Mouse (Mus musculus): Measurements from ENCODE around the gene Ror2. TPM values are rescaled to one million over a fixed set of nuclear protein-coding genes. Genes with fewer than 3 reads are reported as not detected.

Gene Ror2
- total and polyA plus RNA-seq, 2 experiments: 0.06 TPM; not detected in 1

DNA sequence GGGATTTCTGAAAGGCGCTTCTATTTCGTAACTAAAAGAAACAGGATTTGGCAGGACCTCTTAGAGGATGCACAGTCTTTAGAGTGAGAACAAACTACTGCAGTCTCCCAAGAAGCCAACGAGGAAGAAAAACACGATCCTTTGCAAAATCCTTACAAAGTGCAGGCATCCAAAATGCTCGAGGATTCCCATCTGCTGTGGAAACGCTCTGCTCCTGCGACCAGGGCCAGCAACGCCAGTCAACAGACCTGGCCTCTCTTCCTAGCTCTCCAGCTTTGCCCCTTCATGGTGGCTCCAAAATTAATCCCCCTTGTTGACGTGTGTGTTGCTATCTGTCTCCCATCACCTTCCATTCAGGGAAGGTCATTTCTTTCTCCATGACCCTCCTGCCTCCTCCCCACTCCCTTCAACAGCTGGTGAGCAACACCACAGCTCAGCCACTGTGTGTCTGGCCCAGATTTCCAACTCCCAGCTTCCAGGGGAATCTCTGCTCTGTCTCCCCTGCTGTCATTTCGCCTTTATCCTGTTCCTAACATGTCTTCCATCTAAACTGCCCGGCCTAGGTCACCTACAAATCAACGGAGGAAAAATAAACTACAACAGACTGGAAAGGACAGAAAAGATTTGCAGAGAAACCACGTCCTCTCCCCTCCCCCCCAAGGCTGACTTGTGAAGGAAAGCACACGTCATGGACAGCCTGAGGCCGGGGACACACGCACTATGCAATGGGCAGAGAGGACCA, 23.2 kb downstream of the Ror2 start:
- no peaks in the 10 kb centered on the region for H3K79me2 ChIP-seq (ENCODE audit: control insufficient read depth, insufficient read depth, low read length)
- H3K27me3 ChIP-seq (ENCODE audit: control insufficient read depth, insufficient read depth, low read length): no peaks in the 10 kb centered on the region
- no peaks in the 10 kb centered on the region for H3K4me1 ChIP-seq (ENCODE audit: control insufficient read depth, insufficient read depth, low read length)
- no peak for DNase-seq (ENCODE audit: extremely low read depth, low read depth, low spot score)
- H3K4me3 ChIP-seq (ENCODE audit: insufficient read depth, low read depth, low read length): no peak overlapping the region
- TF ChIP-seq CTCF (IDR thresholded peaks at IDR 0.05; ENCODE audit: low read depth, low read length) (no peak), POLR2A (IDR thresholded peaks at IDR 0.05; ENCODE audit: extremely low read depth, insufficient read depth, low read length) (no peak)
- WGBS: 75% methylated on average over 16 of the region's 16 CpGs
- no peak overlapping the region for H3K27ac ChIP-seq (replicated peaks; ENCODE audit: insufficient read depth, low read depth, low read length)
- no peak overlapping the region for H3K9ac ChIP-seq (ENCODE audit: low read depth, low read length)
- no peaks in the 10 kb centered on the region for H3K36me3 ChIP-seq (ENCODE audit: control insufficient read depth, insufficient read depth, low read length)

DNA sequence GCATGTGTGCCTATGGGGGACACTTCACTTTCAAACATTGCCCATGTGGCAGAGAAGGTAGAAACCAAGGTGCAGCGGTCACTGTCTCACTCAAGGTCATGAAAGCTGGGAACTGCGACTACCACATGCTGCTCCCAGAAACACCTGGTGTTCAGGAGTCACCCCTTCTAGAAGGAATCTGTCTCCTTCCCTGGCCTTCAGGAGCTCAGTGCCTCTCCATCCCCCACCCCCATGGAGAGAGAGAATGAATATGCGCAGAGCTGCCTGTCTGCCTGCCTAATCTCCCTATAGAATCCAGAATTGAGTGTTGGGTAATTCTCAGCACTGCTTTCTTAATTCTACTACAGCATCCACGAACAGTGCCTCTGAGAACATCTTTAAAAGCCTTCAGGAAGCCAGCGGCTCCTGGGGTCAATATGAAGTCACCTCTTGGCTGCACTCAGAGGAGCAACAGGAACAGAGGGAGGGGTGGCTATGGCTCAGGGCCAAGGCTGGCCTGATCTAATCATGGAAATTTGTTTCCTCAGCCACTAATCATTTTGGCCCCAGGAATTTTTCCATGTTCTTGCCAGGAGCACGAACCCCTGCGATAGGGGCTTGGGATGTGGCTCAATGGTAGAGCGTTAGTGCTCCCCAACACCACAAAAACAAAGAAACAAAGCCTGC, 24.7 kb downstream of the Ror2 start:
- WGBS: 79% methylated on average over 8 of the region's 8 CpGs
- no peak for DNase-seq (ENCODE audit: extremely low read depth, low read depth, low spot score)

DNA sequence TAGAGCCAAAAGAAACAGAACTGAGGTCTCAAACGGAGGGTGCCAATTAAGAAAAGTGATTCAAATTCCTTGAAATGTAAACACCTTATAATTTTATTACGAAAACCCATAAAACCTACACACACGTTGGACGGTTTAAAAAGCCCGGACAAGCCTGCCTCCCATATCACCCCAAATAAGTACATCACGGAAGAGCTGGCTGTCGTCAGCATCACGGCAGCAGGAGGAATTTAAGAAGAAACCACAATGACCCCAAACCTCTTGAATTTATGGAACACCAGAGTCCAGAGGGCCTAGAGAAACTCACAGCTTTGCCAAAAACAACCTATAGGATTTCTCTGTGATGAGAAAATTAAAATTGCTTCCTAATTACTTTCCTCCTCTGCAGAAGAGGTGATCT, 27.0 kb downstream of the Ror2 start:
- no peak overlapping the region for H3K27ac ChIP-seq (replicated peaks; ENCODE audit: insufficient read depth, low read depth, low read length)
- no peak for DNase-seq (ENCODE audit: extremely low read depth, low read depth, low spot score)
- H3K4me1 ChIP-seq (ENCODE audit: control insufficient read depth, insufficient read depth, low read length): no peaks in the 10 kb centered on the region
- H3K4me3 ChIP-seq (ENCODE audit: insufficient read depth, low read depth, low read length): no peak overlapping the region
- WGBS: 89% methylated on average over 8 of the region's 8 CpGs
- H3K9ac ChIP-seq (ENCODE audit: low read depth, low read length): no peak overlapping the region
- no peak for TF ChIP-seq POLR2A (IDR thresholded peaks at IDR 0.05; ENCODE audit: extremely low read depth, insufficient read depth, low read length)
- TF ChIP-seq CTCF (IDR thresholded peaks at IDR 0.05; ENCODE audit: low read depth, low read length): no peak
- H3K27me3 ChIP-seq (ENCODE audit: control insufficient read depth, insufficient read depth, low read length): no peaks in the 10 kb centered on the region
- H3K36me3 ChIP-seq (ENCODE audit: control insufficient read depth, insufficient read depth, low read length): no peaks in the 10 kb centered on the region
- H3K79me2 ChIP-seq (ENCODE audit: control insufficient read depth, insufficient read depth, low read length): no peaks in the 10 kb centered on the region

More for the DNA sequence above, 24.7 kb downstream of the Ror2 start:
- Histone ChIP-seq H3K4me1 (ENCODE audit: control insufficient read depth, insufficient read depth, low read length) (no peaks in the 10 kb centered on the region), H3K79me2 (ENCODE audit: control insufficient read depth, insufficient read depth, low read length) (no peaks in the 10 kb centered on the region), H3K9ac (ENCODE audit: low read depth, low read length) (no peak overlapping the region), H3K27ac (replicated peaks; ENCODE audit: insufficient read depth, low read depth, low read length) (no peak overlapping the region), H3K27me3 (ENCODE audit: control insufficient read depth, insufficient read depth, low read length) (no peaks in the 10 kb centered on the region), H3K4me3 (ENCODE audit: insufficient read depth, low read depth, low read length) (no peak overlapping the region), H3K36me3 (ENCODE audit: control insufficient read depth, insufficient read depth, low read length) (no peaks in the 10 kb centered on the region)
- TF ChIP-seq CTCF (IDR thresholded peaks at IDR 0.05; ENCODE audit: low read depth, low read length): no peak
- no peak for TF ChIP-seq POLR2A (IDR thresholded peaks at IDR 0.05; ENCODE audit: extremely low read depth, insufficient read depth, low read length)

DNA sequence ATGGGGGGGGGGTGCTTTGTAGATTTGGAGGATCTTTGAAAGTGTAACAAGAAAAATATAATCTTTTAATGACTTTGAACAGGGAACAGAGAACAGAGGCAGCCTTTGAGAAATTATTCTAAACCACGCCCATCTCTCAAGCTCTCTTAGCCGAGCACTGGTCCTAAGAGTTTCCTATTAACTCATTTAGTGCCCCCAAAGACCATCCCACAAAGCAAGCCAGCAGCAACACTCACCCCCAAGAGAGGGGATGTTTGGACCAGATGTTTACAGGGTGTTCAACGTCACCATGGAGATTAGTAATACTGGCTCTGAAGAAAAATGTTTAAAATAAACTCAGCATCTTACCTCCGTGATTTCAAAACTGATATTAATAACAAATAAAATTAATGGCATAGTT, 27.4 kb downstream of the Ror2 start:
- Histone ChIP-seq H3K27me3 (ENCODE audit: control insufficient read depth, insufficient read depth, low read length) (no peaks in the 10 kb centered on the region), H3K79me2 (ENCODE audit: control insufficient read depth, insufficient read depth, low read length) (no peaks in the 10 kb centered on the region), H3K27ac (replicated peaks; ENCODE audit: insufficient read depth, low read depth, low read length) (no peak overlapping the region), H3K4me3 (ENCODE audit: insufficient read depth, low read depth, low read length) (no peak overlapping the region), H3K36me3 (ENCODE audit: control insufficient read depth, insufficient read depth, low read length) (no peaks in the 10 kb centered on the region), H3K4me1 (ENCODE audit: control insufficient read depth, insufficient read depth, low read length) (no peaks in the 10 kb centered on the region), H3K9ac (ENCODE audit: low read depth, low read length) (no peak overlapping the region)
- WGBS: 86% methylated on average over 4 of the region's 4 CpGs
- DNase-seq (ENCODE audit: extremely low read depth, low read depth, low spot score): no peak
- TF ChIP-seq CTCF (IDR thresholded peaks at IDR 0.05; ENCODE audit: low read depth, low read length) (no peak), POLR2A (IDR thresholded peaks at IDR 0.05; ENCODE audit: extremely low read depth, insufficient read depth, low read length) (no peak)

DNA sequence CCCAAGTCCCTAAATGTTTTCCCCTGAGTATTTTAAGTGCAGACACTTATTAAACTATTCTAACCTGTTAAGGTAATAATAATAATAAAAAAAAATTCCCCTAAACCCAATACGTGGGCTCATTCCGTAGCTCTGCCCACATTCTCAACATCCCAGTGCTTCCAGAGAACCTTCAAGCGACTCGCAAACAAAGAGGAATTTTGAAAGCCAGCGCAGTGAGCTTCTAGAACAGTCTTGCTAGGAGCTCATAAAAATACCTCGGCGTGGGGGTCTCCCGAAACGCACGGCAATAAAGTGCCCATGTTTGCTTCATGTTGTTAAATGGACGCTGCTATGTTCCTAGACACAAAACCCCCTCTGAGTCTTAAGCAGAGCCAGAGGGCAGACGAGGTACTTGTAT, 32.7 kb downstream of the Ror2 start:
- no peak overlapping the region for H3K4me3 ChIP-seq (ENCODE audit: insufficient read depth, low read depth, low read length)
- H3K36me3 ChIP-seq (ENCODE audit: control insufficient read depth, insufficient read depth, low read length): no peaks in the 10 kb centered on the region
- TF ChIP-seq CTCF (IDR thresholded peaks at IDR 0.05; ENCODE audit: low read depth, low read length) (no peak), POLR2A (IDR thresholded peaks at IDR 0.05; ENCODE audit: extremely low read depth, insufficient read depth, low read length) (no peak)
- H3K27me3 ChIP-seq (ENCODE audit: control insufficient read depth, insufficient read depth, low read length): no peaks in the 10 kb centered on the region
- no peaks in the 10 kb centered on the region for H3K79me2 ChIP-seq (ENCODE audit: control insufficient read depth, insufficient read depth, low read length)
- no peak overlapping the region for H3K9ac ChIP-seq (ENCODE audit: low read depth, low read length)
- no peaks in the 10 kb centered on the region for H3K4me1 ChIP-seq (ENCODE audit: control insufficient read depth, insufficient read depth, low read length)
- 93% methylated on average over 12 of the region's 12 CpGs for WGBS
- no peak for DNase-seq (ENCODE audit: extremely low read depth, low read depth, low spot score)
- no peak overlapping the region for H3K27ac ChIP-seq (replicated peaks; ENCODE audit: insufficient read depth, low read depth, low read length)

All from liver, adult 2 months (tissue).